Mouse (Mus musculus) adrenal gland, postnatal 4 days (tissue): ENCODE data around the gene Sesn1. TPM values are rescaled to one million over a fixed set of nuclear protein-coding genes. Genes with fewer than 3 reads are reported as not detected.

Experiments
- total RNA-seq, 2 experiments: library from RNA; stranded (reverse); gene quantifications; 2 replicates each; pipeline ENCODE4 v1.2.3; 2021

Gene Sesn1
- total RNA-seq, 2 experiments from 2014 or later: 31.1 to 35.5 TPM

Other genes with a start within 250 kb of the Sesn1 start
- under 1 TPM; 0.31 to 0.76 TPM for gene Ccdc162, start 93.3 kb upstream of the Sesn1 start, total RNA-seq
- gene Cep57l1, start 64 bp upstream of the Sesn1 start, total RNA-seq: 10 to 100 TPM; 16.6 to 18.2 TPM
- gene Armc2, start 208.5 kb downstream of the Sesn1 start, total RNA-seq: 1 to 10 TPM; 2.8 to 3.0 TPM